Mouse (Mus musculus): ENCODE data around the gene Axdnd1. TPM values are rescaled to one million over a fixed set of nuclear protein-coding genes. Genes with fewer than 3 reads are reported as not detected.
A peak's percentile ranks its signal among the peaks of the same experiment; 100 is the strongest.

Gene Axdnd1
- not detected for total RNA-seq (2021)
- polyA plus RNA-seq (2012; rRNA removed), result not detected in 2 replicates
- long read RNA-seq, result 0 reads

DNA sequence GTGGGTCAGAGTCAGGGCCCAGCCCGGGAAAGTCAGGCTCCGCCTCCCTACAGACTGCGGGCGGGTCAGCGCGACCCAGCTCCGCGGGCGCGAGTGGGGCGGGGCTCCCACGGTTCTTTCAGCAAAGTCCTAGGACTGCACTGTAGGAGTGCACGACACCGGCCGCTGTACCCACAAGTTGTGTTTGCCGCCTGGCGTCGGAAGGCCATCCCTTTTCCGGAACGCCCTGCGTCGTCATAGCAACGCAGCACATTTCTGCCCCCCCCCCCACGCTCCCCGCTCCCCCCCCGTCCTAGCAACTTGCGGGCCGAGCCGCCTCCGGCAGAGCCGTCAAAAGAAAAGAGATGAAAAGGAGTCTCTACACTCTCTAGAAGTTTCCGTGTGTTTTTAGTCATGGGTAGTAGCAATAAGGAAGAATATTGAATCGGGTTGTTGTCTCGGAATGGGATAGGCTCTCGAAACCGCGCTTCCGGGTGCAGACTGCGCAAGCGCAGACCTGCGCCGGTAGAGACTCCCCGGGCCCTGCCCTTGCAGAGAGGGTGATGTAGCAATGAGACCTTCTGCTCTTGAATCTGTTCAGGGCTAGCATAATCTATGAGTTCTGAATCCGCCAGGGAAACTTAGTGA is at the start of gene Axdnd1:
Gene Axdnd1 (minus strand): TSS at position 489 of the 627 bp plus-strand sequence.
- H3K27me3 ChIP-seq (ENCODE audit: control insufficient read depth, insufficient read depth, low read length), result no peaks in the 10 kb centered on the region
- peak within 1 kb of the TSS; percentile 56 for H3K4me3 ChIP-seq
- peak; percentile 88 to 91 for DNase-seq
- H3K27ac ChIP-seq, result peak within 1 kb of the TSS; percentile 12
- no peaks in the 10 kb centered on the region for H3K36me3 ChIP-seq (ENCODE audit: control insufficient read depth, insufficient read depth, low read length)
- H3K4me1 ChIP-seq (ENCODE audit: control insufficient read depth, insufficient read depth, low read length), result peaks cover 1% of the 10 kb centered on the region
- no peaks in the 10 kb centered on the region for H3K79me2 ChIP-seq (replicated peaks; ENCODE audit: control insufficient read depth, insufficient read depth, low read length)
- intact Hi-C loops (cut with DNase I), result no loop called here
- peak within 1 kb of the TSS; percentile 40 for H3K9ac ChIP-seq (ENCODE audit: low read depth, low read length)
- WGBS, result under 1% methylated on average over 44 of the region's 44 CpGs
- TF ChIP-seq CTCF (IDR thresholded peaks at IDR 0.05) (peak; percentile 33), EP300 (IDR thresholded peaks at IDR 0.05; ENCODE audit: insufficient read depth, low read depth, low read length) (no peak), POLR2A (IDR thresholded peaks at IDR 0.05; ENCODE audit: insufficient read depth, low read depth, low read length) (peak; percentile 62)

DNA sequence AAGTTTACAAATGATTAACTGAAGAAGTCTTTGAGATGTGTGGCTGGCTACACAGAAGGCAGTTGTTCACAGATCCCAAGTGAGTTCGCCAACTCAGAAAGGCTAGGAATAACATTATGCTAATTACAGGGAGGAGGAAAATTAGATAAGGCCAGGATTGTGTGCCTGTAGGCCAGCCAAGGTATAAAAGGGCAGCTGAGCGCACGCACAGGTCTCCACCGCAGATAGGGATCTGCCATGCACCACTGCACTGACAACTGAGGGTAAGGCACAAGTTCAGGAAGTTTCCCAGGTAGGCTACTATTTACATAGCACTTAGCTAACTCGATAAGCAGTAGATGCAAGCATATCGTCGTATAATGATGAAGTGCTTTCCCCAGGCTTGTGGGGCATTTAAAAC is 49.6 kb upstream of the Axdnd1 start:
- intact Hi-C loops (cut with DNase I), result no loop called here
- Histone ChIP-seq H3K27me3 (ENCODE audit: control insufficient read depth, insufficient read depth, low read length) (no peaks in the 10 kb centered on the region), H3K9ac (ENCODE audit: low read depth, low read length) (no peak overlapping the region), H3K4me1 (ENCODE audit: control insufficient read depth, insufficient read depth, low read length) (peaks cover 2% of the 10 kb centered on the region; the same call in 1 of the 2 replicates), H3K27ac (no peak overlapping the region), H3K79me2 (replicated peaks; ENCODE audit: control insufficient read depth, insufficient read depth, low read length) (no peaks in the 10 kb centered on the region), H3K4me3 (no peak overlapping the region), H3K36me3 (ENCODE audit: control insufficient read depth, insufficient read depth, low read length) (no peaks in the 10 kb centered on the region)
- WGBS, result 60% methylated on average over 7 of the region's 7 CpGs
- no peak for DNase-seq
- TF ChIP-seq CTCF (IDR thresholded peaks at IDR 0.05) (no peak), EP300 (IDR thresholded peaks at IDR 0.05; ENCODE audit: insufficient read depth, low read depth, low read length) (no peak), POLR2A (IDR thresholded peaks at IDR 0.05; ENCODE audit: insufficient read depth, low read depth, low read length) (no peak)

DNA sequence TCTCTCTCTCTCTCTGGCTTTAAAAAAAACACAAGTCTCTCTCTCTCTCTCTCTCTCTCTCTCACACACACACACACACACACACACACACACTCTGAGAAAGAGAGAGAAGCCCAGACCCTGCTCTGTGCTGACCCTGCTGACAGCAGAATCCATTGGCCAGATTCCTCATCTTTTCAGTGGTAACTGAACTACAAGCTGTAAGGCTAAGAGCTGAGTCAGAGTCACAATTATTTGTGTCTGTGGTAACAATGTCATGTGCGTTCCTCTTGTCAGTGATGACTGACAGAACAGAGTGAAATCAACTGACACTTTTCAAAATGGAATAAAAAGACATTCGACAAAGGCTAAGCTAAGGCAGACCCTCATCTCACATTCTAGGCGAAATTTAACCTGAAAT is 47.6 kb upstream of the Axdnd1 start:
- TF ChIP-seq CTCF (IDR thresholded peaks at IDR 0.05) (no peak), EP300 (IDR thresholded peaks at IDR 0.05; ENCODE audit: insufficient read depth, low read depth, low read length) (no peak), POLR2A (IDR thresholded peaks at IDR 0.05; ENCODE audit: insufficient read depth, low read depth, low read length) (no peak)
- H3K4me1 ChIP-seq (ENCODE audit: control insufficient read depth, insufficient read depth, low read length), result peaks cover 2% of the 10 kb centered on the region; the same call in 1 of the 2 replicates

DNA sequence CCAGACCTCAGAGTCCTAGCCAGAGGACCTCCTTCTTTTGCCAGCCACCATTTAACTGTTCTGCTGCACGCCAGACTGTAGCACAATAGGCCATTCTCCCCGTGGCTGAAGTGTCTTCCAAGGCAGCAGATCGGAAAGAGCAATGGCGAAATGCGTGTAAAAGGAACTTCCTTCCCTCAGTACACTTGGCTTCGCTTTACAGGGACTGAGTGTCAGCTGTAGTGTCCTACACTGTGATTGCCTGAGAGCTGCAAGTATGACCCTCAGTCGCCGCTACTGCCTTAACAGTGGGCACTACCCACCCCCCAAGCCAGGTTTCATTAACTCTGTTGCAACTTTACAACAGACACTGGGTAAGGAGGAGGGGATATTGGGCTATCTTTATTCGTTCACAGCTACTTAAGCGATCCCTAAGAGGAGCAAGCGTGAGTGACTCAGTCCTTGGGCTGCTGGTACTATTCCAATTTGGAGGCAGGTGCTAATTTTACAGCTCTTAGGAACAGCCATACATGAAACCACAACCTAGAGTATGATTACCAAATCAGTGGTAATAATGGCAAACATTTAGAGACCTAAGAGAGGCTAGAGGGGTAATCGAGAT is 46.8 kb upstream of the Axdnd1 start:
- Histone ChIP-seq H3K27me3 (ENCODE audit: control insufficient read depth, insufficient read depth, low read length) (no peaks in the 10 kb centered on the region), H3K36me3 (ENCODE audit: control insufficient read depth, insufficient read depth, low read length) (no peaks in the 10 kb centered on the region), H3K4me3 (no peak overlapping the region), H3K9ac (ENCODE audit: low read depth, low read length) (no peak overlapping the region), H3K79me2 (replicated peaks; ENCODE audit: control insufficient read depth, insufficient read depth, low read length) (no peaks in the 10 kb centered on the region), H3K4me1 (ENCODE audit: control insufficient read depth, insufficient read depth, low read length) (peaks cover 2% of the 10 kb centered on the region; the same call in 1 of the 2 replicates), H3K27ac (no peak overlapping the region)
- intact Hi-C loops (cut with DNase I), result no loop called here
- 59% methylated on average over 12 of the region's 12 CpGs for WGBS
- no peak for TF ChIP-seq POLR2A (IDR thresholded peaks at IDR 0.05; ENCODE audit: insufficient read depth, low read depth, low read length)
- TF ChIP-seq CTCF (IDR thresholded peaks at IDR 0.05), result no peak
- no peak for TF ChIP-seq EP300 (IDR thresholded peaks at IDR 0.05; ENCODE audit: insufficient read depth, low read depth, low read length)
- DNase-seq, result no peak

More for the DNA sequence above, 47.6 kb upstream of the Axdnd1 start:
- H3K27me3 ChIP-seq (ENCODE audit: control insufficient read depth, insufficient read depth, low read length), result no peaks in the 10 kb centered on the region
- WGBS, result 71% methylated on average over 3 of the region's 3 CpGs
- H3K36me3 ChIP-seq (ENCODE audit: control insufficient read depth, insufficient read depth, low read length), result no peaks in the 10 kb centered on the region
- no peak overlapping the region for H3K27ac ChIP-seq
- H3K9ac ChIP-seq (ENCODE audit: low read depth, low read length), result no peak overlapping the region
- intact Hi-C loops (cut with DNase I), result no loop called here
- H3K79me2 ChIP-seq (replicated peaks; ENCODE audit: control insufficient read depth, insufficient read depth, low read length), result no peaks in the 10 kb centered on the region
- no peak overlapping the region for H3K4me3 ChIP-seq
- DNase-seq, result no peak

DNA sequence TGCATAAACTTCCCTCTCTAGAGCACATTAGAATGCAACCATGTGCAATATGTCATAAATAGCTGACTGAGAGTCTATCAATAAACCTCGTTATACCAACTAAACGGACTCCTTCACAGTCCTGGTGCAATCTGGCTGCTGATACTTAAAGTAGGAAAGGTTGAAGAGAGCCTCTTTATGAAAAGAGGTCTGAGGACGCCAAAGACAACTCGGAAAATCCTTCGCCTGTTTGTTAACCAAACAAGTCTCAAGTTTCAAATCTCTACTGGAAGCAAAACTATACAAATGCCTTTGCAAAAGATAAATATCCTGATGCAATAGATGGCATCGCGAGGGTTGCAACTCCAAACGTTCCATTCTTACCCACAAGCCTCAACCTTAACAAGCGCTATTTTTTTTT is 44.0 kb upstream of the Axdnd1 start:
- TF ChIP-seq POLR2A (IDR thresholded peaks at IDR 0.05; ENCODE audit: insufficient read depth, low read depth, low read length) (no peak), CTCF (IDR thresholded peaks at IDR 0.05) (no peak), EP300 (IDR thresholded peaks at IDR 0.05; ENCODE audit: insufficient read depth, low read depth, low read length) (no peak)
- H3K9ac ChIP-seq (ENCODE audit: low read depth, low read length), result no peak overlapping the region
- WGBS, result 76% methylated on average over 9 of the region's 9 CpGs
- intact Hi-C loops (cut with DNase I), result no loop called here
- no peak overlapping the region for H3K27ac ChIP-seq
- DNase-seq, result no peak
- no peaks in the 10 kb centered on the region; the same call in 1 of the 2 replicates for H3K4me1 ChIP-seq (ENCODE audit: control insufficient read depth, insufficient read depth, low read length)
- no peaks in the 10 kb centered on the region for H3K27me3 ChIP-seq (ENCODE audit: control insufficient read depth, insufficient read depth, low read length)
- H3K79me2 ChIP-seq (replicated peaks; ENCODE audit: control insufficient read depth, insufficient read depth, low read length), result no peaks in the 10 kb centered on the region
- H3K4me3 ChIP-seq, result no peak overlapping the region
- H3K36me3 ChIP-seq (ENCODE audit: control insufficient read depth, insufficient read depth, low read length), result no peaks in the 10 kb centered on the region

All from heart, adult 2 months (tissue).